Mouse (Mus musculus): ENCODE data around the gene Fank1.
A peak's percentile ranks its signal among the peaks of the same experiment; 100 is the strongest.
"Not testable (repeated sequence)": the region's sequence is repeated elsewhere in the genome, so short reads cannot be mapped to it uniquely, and the experiment has no call there.

The Fank1 gene

DNA sequence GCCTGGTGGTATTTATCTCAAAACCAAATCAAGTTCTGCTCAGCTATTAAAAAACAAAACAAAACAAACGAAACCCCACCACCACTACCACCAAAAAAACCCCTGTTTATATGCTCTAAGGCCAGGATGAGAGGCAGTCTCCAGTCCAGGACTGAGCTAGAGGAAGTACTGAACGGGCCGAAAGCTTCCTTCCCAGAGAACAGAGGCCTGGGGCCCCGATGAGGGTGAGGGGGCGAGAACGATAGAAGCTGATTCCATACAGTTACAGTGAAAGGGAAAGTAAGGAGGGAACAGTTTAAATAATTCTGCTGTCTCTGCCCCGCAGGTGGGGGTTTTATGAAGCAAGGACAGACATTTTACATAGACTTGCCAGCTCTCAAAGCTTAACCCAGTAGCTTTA is 52.9 kb downstream of the Fank1 start:
- DNase-seq (ENCODE audit: low spot score): no peak

DNA sequence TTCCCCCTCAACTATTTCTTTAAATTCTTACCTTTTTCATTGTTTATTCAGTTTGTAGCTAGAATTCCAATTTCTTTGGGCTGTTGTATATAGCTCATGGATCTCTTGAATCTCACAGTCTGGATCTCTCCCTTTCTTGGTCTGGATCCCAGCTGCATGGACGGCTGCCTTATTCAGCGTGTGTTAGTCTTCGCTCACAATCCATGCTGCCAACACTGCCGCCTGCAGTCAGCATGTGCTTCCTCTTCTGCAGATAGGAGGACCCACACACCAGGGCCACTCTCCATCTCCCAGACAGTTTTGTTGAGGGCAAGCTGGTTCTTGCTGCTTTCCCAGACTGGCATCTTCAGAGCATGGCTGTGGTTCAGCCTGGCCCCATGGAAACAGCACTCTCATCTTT is 62.9 kb downstream of the Fank1 start:
- no peak for DNase-seq (ENCODE audit: low spot score)

DNA sequence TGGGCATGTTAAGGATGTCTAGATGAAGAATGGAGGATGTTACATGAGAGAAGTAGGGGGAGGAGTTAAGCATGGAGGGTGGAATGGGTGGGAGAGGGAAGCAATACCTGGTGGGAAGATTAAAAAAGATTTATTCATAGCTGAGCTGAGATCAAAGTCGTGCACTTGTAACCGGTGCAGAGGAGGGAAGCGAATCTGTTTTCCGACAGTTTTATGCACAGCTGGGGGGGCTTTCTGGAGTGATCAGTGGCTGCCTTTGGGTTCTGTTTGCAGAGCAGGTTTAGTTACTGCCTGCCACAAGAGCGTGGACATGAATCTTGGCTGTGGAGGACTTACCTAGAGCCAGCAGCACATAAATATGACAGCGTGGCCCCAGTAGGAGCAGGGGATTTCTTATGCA is 65.4 kb downstream of the Fank1 start:
- DNase-seq (ENCODE audit: low spot score): no peak

DNA sequence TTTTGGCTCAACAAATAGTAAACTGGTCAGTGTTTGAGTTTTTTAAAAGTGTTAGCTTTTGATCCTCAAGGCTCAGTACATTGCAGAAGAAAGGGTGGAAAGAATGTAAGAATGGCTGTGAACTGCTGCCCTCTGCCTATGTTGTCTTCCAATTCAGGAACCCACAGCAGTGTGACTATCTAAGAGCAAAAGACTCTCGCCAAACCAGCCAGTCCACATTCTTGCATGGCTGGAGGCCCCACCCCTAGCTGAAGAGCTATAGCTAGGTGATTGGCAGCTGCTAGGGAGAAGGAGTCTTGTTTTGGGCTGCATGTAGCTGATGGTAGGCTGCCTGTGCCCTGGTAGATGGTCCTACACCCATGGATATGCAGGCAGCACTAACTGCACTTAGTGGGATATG is 70.5 kb downstream of the Fank1 start:
- no peak for DNase-seq (ENCODE audit: low spot score)

DNA sequence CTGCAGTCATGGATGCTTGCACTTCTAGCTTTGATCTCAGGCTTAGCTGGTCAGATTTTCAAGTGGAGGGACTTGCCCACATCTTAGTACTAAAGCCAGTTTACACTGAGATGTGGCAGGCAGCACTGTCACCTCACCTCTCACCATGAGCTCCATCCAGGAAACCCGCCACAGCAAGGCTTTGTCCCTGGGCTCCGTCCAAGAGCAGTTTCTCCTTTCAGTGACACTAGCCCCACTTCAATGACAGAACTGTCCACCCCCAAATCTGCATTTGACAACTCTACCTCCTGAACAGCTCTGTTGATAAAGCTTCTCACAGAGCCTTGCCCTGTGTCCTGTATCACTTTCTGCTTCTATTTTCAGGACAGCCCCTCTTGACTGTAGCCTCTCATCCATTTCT is 71.5 kb downstream of the Fank1 start:
- no peak for DNase-seq (ENCODE audit: low spot score)

DNA sequence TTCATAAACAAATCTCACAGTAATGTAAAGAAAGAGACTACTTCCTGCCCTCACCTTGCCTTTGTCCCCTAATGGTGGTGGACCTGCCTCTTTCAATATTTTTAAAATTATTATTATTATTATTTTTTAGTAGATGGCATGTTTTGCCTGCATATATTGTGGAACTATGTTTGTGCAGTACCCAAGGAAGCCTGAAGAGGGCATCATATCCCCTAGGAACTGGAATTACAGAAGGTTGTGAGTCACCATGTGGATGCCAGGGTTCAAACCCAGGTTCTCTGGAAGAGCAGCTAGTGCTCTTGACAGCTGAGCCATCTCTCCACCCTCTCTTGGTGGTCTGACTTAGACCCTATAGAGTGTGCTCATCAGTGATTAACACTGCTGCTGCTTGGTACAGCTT is 74.1 kb downstream of the Fank1 start:
- no peak for DNase-seq (ENCODE audit: low spot score)

DNA sequence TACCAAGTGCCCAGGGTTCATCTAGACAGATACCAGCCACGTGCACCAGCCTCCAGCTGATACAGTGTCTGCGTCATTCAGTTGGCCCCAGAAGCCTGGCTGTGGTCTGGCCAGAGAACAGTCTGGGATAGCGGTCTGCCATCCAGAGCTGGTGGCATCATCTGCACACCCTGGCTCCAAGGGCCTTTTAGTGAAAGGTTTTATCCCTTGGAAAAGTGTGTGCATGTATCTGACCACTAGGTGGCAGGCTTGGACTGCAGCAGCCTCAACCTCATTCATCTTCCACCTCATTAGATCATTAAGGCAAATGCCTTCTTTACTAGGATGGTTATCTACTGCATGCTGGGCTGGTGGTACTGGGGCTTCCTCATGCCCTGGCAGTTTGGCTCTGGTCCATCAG is 79.6 kb downstream of the Fank1 start:
- DNase-seq (ENCODE audit: low spot score): peak; percentile 75

DNA sequence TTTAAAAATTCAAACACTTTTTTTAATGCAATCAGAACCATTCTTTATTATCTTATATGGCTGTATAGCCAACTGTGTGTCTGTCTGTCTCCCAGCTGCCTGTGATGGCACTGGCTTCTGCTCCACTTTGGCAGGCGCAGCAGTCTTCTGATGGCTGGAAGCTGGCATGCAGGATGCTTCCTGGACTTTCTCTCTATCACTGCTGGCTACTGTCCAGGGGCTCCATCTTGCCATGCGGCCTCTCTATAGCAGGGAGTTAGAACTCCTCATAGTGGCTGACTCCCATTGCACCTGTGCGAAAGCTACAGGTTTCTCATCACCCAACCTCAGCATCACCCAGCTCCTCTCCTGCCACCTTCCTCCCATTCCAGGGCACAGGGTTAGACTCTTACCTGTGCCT is 81.8 kb downstream of the Fank1 start:
- no peak for DNase-seq (ENCODE audit: low spot score)

DNA sequence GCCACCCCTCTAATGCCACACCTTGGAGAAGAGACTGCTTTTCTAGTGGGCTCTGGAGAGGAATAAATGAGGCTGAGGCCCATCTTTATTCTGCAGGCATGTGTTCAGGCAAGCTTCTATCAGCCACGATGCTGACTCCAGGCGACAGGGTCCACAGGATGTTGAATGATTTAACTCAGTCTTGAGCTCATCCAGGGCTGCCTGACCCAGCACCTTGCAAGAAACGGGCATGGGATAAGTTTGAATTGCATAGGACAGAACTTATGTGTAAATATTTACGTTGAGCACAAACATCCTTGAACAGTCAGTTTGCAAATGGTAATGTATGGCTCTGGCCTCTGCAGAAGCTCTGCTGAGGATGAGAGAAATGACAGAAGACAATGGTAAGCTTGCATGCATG is 82.9 kb downstream of the Fank1 start:
- DNase-seq (ENCODE audit: low spot score): no peak

DNA sequence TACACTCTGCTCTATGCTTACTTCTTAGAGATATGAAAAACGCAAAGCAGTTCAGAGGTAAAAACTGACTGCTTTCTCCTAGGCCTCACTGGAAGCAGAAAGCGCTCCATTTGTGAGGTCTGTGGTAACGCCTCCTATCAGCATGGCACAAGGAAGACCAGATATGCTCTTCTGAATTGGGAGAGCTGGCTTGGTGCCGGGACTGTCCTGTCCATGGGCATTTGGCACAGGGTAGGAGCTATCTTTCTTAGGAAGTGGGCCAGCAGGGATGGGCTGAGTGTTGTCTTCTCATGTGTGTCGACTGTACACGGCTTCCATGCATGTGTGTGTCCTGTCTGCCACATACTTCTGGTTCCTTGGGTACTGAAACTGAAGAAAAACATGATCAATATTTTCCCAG is 85.6 kb downstream of the Fank1 start:
- DNase-seq (ENCODE audit: low spot score): no peak

DNA sequence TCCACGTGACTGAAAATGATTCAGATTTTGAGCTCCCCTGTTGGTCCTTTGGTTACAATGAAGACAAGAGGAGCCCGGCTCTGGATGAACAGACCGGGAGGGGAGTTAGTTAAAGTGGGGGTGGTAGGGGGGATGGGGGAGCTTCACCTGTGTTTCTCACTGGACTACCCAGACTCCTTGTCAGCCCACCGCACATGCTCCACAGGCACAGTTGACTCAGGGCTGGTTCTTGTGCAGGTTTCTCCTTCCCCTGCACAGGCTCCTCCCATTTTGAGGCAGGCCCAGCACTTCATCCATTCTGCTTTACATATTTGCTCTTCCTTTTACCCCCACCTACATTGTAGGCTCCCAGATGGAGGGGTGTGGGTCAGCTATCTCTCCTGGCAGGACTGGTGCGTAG is 86.1 kb downstream of the Fank1 start:
- DNase-seq (ENCODE audit: low spot score): no peak

DNA sequence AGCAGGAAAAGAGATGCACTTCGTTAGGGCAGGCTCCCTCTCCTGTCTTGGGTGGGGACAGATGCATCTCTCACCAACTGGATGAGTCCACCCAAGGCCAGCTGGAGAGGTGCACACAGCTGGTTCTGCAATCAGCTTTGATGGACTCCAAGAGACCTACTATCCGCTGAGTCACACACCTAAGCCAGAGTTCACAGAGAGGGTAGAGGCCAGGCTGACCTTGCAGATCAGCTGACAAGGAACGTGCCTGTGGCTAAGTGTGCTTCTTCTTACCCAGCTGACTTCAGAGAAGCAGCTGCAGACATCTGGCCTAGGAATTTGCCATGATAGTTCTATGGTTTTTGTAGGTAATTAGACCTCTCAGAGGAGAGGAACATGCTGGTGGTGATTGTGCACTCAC is 86.5 kb downstream of the Fank1 start:
- DNase-seq (ENCODE audit: low spot score): no peak

DNA sequence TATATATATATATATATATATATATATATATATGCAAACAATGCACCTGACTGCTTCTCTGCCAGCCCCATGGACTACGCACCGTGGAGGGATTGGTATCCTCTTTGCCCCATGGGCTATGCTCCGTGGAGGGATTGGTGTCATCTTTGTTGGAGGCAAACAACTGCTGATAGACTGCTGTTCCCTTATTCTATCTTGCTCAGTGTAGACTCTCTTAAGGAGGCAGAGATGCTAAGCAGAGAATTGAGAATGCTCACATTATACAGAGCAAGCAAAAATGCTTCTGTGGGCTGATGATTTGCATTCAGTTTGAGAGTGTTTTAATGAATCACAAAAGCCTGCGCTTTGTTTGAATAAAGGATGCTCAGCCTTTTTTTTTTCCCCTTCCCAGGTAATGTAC is 87.0 kb downstream of the Fank1 start:
- DNase-seq (ENCODE audit: low spot score): no peak

DNA sequence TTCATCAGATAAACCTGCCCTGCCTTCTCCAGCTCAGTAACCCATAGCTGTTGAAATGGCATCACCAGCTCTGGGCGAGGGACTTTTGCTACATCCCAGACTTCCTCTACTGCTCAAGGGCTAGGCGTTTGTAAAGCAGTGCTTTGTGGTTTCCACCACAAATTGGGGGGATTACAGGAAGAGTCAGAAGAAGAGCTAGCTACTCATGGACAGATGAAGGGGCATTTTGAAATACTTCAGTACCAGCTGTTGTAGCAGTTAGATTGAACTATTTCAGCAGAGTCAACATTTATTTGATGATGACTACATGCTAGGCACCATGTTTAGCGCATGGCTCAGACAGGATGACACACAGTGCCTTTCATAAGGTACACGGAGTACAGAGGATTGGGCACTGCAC is 93.6 kb downstream of the Fank1 start:
- DNase-seq (ENCODE audit: low spot score): no peak

DNA sequence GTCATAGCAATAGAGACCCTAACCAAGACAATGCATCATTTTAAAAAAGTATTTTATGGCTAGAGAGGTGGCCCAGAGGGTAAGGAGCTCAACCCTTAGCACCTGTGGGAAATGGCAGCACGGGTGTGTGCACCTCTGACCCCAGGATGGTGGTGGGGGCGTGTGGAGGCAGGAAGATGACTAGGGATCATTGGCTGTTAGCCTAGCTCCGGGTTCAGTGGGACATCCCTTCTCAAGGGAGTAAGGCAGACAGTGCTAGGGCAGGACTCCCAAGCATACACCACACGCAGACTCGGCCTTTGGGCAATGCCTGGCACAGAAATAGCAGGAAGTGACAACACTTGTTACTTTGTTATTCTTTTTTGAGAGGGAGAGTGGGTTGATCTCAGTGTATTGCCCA is 96.0 kb downstream of the Fank1 start:
- DNase-seq (ENCODE audit: low spot score): no peak

DNA sequence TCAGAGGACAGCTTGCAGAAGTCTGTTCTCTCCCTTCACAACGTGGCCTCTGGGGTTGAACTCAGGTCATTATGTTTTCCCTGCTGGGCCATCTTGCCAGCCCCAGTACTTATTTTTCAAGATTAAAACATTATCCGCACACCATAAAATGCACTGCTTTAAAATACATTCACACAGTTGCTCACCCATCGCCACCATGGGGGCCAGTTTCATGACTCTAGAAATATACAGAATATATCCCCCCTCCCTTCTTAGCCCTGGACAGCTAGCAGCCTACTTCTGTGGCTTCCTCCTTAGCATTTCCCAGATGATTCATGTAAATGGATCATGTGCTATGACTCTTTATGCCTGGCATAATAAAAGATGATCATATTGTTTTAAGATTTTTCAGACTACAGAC is 99.5 kb downstream of the Fank1 start:
- no peak for DNase-seq (ENCODE audit: low spot score)

DNA sequence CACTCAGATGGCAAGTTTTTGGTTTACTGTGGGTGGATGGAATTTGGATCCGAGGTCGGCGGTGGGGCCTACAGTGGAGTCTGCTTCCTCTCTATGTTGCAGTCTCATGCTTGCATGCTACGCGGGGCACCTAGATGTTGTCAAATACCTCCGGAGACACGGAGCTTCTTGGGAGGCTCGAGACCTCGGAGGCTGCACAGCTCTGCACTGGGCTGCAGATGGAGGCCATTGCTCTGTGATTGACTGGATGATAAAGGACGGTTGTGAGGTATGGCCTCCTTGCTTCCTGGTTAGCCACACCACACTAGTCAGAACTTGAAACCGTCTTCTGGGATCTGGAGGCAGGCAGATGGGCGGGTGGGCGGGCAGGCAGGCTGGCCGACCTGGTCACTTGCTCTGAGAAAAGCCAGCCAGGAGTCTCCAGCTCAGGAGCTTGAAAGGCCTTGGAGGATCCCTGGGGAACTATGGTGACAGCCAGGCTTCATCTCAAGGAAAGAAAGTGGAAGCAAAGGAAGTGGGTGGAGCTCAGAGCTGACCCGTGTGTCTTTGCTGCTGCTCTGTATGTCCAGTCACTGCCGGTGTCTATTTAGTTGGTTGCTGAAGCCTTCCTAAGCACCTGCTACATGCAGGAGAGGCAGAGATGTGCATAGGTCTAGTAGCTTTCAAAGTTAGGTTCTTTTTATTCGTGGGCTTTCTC is 100.1 kb downstream of the Fank1 start:
- DNase-seq (ENCODE audit: low spot score): no peak

DNA sequence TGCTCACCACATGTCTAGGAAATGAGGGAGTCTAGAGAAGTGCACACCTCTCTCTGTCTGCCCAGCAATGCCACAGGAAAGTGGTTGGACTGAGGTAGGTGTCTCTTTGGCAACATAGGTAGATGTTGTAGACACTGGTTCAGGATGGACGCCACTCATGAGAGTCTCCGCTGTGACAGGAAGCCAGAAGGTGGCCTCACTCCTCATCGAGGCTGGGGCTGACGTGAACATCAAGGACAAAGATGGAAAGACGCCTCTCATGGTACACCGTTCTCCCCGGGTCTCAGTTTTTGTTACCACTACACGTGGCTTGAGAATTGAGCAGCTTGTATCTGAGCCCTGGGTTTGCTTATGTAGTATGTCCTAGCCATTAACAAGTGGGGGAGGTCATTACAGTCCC is 103.1 kb downstream of the Fank1 start:
- no peak for DNase-seq (ENCODE audit: low spot score)

DNA sequence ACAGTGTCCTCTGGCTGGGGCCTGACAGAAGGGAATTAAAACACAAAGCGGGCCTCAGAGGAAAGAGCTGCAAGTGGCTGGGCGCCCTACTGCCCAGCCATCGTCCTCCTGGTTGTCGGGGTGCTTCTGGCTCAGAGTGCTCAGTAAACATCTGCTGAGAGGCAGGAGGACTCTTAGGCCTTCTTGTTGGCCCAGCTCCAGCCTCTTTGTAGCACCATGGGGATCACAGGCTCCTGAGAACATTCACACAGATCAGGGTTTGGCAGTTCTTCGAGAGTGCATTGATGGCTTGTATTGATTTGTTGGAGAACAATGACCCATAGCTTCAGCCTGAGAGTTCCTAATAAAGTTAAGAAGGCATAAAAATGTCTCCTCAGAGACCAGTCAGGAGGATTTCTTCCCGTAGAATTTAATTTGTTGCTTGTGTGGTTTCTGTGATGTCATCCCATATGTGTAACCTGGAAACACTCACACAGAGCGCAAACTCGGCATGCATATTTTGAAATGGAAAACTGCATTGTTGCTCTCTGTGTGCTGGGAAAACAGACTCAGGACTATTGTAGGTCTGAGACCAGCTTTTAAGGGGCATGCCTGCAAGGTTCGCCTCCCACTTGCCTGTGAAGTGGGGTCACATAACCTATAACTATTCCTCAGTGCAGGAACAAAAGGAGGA is 108.2 kb downstream of the Fank1 start:
- DNase-seq (ENCODE audit: low spot score): not testable (repeated sequence)

DNA sequence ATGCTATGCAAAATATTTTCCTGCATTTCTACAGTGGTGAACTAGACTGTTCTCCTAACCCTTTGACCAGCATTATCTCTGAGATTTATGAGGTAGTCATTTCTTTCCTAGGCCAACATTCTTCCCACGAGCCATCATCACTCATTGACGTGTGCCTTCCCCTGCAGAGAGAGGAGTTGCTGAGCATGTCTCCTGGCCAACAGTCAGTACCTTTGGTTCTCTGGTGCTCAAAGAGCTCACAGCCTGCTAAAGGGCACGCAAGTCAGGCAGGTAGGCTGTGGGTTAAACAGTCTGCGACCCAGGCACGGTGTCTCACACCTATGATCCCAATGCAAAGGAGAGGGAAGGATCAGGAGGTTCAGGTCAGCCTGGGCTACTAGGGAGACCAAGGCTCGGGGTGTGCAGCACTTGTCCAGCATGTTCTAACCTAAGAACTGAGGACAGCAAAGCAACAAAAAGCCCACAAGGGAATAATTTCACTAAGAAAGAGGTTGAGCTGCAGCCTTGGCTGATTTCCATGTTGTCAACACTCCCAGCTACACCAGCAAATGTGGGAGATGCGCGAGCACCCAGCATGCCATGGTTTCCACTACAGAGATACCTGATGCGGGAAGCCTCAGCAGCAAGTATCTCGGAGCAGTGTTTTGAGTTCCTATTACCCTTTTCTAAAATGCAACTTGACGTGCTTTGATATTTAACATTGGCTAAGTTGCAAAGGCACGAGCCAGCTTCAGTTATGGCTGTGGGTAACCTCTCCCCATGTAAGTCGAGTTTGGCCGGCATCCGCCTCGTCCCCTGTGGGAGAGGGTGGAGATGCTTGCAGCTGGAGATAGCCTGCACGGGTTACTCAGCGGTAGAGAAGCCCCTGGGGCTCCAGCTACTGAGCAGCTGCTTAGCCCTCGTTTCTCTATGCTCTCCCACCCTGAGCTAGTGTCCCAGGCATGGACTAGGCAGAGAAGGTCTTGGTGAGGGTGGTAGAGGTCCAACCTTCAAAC is 112.6 kb downstream of the Fank1 start:
- no peak for DNase-seq (ENCODE audit: low spot score)

DNA sequence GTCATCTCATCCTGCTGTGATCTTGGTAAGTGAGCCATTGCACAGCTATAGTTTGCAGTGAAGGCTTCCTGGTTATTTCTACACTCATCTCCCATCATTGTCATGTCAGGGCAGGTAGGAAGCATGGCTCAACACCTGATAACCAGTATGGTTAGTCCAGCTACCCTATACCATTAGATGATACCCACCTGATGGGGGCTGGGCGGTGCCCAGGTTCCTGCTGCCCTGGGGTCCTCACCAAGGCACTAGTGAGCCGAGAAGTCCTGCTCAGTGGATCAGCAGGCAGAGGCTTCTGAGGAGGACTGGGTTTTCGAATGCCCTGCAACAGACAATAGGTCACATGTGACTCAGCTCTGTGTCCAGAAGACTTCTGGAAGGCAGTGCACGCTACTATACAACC is 113.3 kb downstream of the Fank1 start:
- DNase-seq (ENCODE audit: low spot score): no peak

DNA sequence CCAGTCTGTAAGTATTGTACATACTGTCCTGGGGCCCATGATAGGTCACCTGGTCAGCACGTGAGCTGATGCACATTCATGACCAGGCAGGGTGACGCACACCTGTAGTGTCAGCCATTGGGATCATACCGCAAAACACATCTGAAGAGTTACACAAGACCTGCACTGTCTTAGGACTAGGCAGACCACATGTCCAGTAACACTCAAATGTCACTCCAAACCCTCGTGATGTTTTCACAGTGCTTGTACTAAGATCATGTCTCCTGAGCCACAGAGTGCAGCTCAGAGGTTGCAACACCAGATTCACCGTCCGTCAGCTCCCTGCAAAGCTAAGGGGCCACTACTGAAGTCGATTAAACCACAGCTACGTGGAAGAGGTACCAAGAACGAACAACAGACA is 114.6 kb downstream of the Fank1 start:
- DNase-seq (ENCODE audit: low spot score): no peak

DNA sequence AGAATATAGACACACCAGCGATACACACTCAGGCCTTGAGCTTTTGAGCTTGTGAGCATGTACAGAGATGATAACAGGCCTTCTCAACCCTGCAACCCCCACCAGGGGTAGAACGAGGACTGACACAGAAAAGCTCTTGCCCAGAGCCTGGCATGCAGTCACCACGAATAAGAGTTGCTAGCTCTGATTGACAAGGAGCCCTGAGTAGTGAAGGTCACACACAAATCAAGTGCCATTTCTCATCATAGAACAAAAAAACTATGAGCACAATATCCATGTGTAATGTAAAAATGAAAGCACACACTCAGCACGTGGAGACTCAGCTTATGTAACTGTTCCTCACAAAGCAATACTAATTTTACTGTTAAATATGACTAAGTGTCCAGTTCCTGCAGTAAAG is 115.1 kb downstream of the Fank1 start:
- DNase-seq (ENCODE audit: low spot score): no peak

Measured in ovary, postnatal 14 days (tissue).